Mouse (Mus musculus): ENCODE results near the gene Arl5c. TPM values are rescaled to one million over a fixed set of nuclear protein-coding genes. Genes with fewer than 3 reads are reported as not detected.

Arl5c gene
- polyA plus RNA-seq, 1 experiment from 2014 or later: 14.7 TPM

DNA sequence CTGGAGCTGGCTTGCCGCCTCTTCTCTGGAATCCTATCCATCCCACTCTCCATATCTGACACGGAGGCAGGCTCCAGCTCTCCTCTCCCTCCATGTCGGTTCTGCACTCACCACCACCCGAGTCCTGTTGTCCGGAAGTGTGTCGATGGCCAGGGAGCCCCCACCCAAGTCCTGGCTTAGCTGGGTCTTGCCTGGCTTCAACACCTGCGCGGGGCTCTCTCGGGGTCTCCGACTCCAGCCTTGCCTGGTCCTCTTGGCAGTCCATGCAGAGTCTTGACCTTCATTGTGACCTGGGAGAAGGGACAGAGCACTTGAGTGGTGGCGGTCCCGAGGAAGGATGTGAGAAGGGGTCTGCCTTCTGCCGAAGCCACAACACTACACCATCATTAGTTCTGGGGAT, 17.6 kb downstream of the Arl5c start:
- H3K9me3 ChIP-seq: no peaks in the 10 kb centered on the region
- H3K4me2 ChIP-seq: no peak overlapping the region
- no peaks in the 10 kb centered on the region for H3K36me3 ChIP-seq
- no peak for ATAC-seq (ENCODE audit: insufficient number of reproducible peaks, insufficient read depth, low FRiP score, low TSS enrichment, low read depth)
- no peak overlapping the region for H3K4me3 ChIP-seq
- no peak overlapping the region for H3K27ac ChIP-seq
- no peak overlapping the region for H3K9ac ChIP-seq
- 0 out of 2 replicates have a peak, but pooled peaks cover 4% of the 10 kb centered on the region for H3K27me3 ChIP-seq
- peaks cover 12% of the 10 kb centered on the region for H3K4me1 ChIP-seq
- 83% methylated on average over 13 of the region's 13 CpGs for WGBS

GRCm38 (mm10) chr11:97977797-97978196, 18.2 kb downstream of the Arl5c start:
- no peak overlapping the region for H3K27ac ChIP-seq
- H3K9me3 ChIP-seq: no peaks in the 10 kb centered on the region
- peaks cover 12% of the 10 kb centered on the region for H3K4me1 ChIP-seq
- ATAC-seq (ENCODE audit: insufficient number of reproducible peaks, insufficient read depth, low FRiP score, low TSS enrichment, low read depth): no peak
- no peaks in the 10 kb centered on the region for H3K36me3 ChIP-seq
- no peaks in the 10 kb centered on the region for H3K27me3 ChIP-seq
- H3K4me3 ChIP-seq: no peak overlapping the region
- 72% methylated on average over 5 of the region's 5 CpGs for WGBS
- no peak overlapping the region for H3K9ac ChIP-seq
- H3K4me2 ChIP-seq: no peak overlapping the region

DNA sequence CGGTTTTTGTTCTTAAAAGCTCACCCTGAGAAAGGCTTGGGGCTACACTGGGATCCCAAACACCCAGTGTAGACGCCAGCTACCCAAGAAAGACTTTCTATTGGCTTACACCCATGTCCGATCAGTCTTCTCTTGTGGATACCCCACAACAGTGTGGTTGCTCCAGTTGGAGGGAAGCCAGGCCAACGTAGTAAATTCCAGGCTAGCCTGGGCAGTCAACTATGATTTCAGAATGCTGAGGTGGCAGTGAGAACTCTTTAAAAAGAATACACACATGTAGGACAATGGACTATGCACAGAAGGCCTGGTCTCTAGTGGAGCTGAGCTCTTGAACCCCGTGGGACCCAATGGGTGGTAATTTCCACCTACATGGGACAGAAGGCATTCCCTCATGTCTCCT, 21.2 kb downstream of the Arl5c start:
- H3K36me3 ChIP-seq: no peaks in the 10 kb centered on the region
- no peak overlapping the region for H3K27ac ChIP-seq
- no peaks in the 10 kb centered on the region for H3K4me1 ChIP-seq
- no peaks in the 10 kb centered on the region for H3K27me3 ChIP-seq
- no peak overlapping the region for H3K9ac ChIP-seq
- H3K9me3 ChIP-seq: no peaks in the 10 kb centered on the region
- ATAC-seq (ENCODE audit: insufficient number of reproducible peaks, insufficient read depth, low FRiP score, low TSS enrichment, low read depth): no peak
- no peak overlapping the region for H3K4me2 ChIP-seq
- 81% methylated on average over 5 of the region's 5 CpGs for WGBS
- no peak overlapping the region for H3K4me3 ChIP-seq

- no peak for ATAC-seq (ENCODE audit: insufficient number of reproducible peaks, insufficient read depth, low FRiP score, low TSS enrichment, low read depth)
- Histone ChIP-seq H3K4me1 (no peaks in the 10 kb centered on the region), H3K9ac (no peak overlapping the region), H3K4me2 (no peak overlapping the region), H3K4me3 (no peak overlapping the region), H3K36me3 (no peaks in the 10 kb centered on the region), H3K27me3 (no peaks in the 10 kb centered on the region), H3K9me3 (no peaks in the 10 kb centered on the region), H3K27ac (no peak overlapping the region)
- 86% methylated on average over 5 of the region's 5 CpGs for WGBS
These were observed 21.8 kb downstream of the Arl5c start for GRCm38 (mm10) chr11:97974141-97974540.

- 80% methylated on average over 2 of the region's 2 CpGs for WGBS
- no peak overlapping the region for H3K4me2 ChIP-seq
- no peak overlapping the region for H3K27ac ChIP-seq
- H3K9ac ChIP-seq: no peak overlapping the region
- no peak overlapping the region for H3K4me3 ChIP-seq
- no peaks in the 10 kb centered on the region for H3K27me3 ChIP-seq
- no peak for ATAC-seq (ENCODE audit: insufficient number of reproducible peaks, insufficient read depth, low FRiP score, low TSS enrichment, low read depth)
- no peaks in the 10 kb centered on the region for H3K4me1 ChIP-seq
- H3K9me3 ChIP-seq: no peaks in the 10 kb centered on the region
- H3K36me3 ChIP-seq: no peaks in the 10 kb centered on the region
These were observed 23.5 kb downstream of the Arl5c start for GRCm38 (mm10) chr11:97972434-97972833.

DNA sequence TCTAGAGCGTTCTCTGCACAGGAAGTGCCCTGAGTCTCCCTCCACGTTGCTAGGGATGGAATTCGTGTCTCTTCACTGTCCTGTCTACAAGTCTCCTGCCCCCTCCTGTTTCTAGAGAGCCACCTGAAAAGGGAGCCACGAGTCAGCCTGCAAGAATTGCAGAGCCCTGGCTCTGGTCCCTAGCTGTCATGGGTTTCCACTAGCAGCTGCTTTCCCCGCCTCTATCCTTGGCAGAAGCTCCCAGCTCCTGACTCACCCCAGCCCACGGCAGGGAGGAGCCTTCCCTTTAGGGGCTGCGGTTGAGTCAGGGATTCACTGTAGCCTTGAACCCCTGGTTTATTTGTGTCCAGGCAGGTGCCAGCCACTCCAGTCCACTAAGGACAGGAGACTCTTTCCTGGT, 24.7 kb downstream of the Arl5c start:
- Histone ChIP-seq H3K36me3 (no peaks in the 10 kb centered on the region), H3K4me3 (no peak overlapping the region), H3K9ac (no peak overlapping the region), H3K4me2 (no peak overlapping the region), H3K9me3 (no peaks in the 10 kb centered on the region), H3K4me1 (no peaks in the 10 kb centered on the region), H3K27ac (no peak overlapping the region), H3K27me3 (no peaks in the 10 kb centered on the region)
- 30% methylated on average over 7 of the region's 7 CpGs for WGBS
- ATAC-seq (ENCODE audit: insufficient number of reproducible peaks, insufficient read depth, low FRiP score, low TSS enrichment, low read depth): no peak

GRCm38 (mm10) chr11:97970771-97971170, 25.2 kb downstream of the Arl5c start:
- no peaks in the 10 kb centered on the region for H3K4me1 ChIP-seq
- 87% methylated on average over 7 of the region's 7 CpGs for WGBS
- no peak for ATAC-seq (ENCODE audit: insufficient number of reproducible peaks, insufficient read depth, low FRiP score, low TSS enrichment, low read depth)

DNA sequence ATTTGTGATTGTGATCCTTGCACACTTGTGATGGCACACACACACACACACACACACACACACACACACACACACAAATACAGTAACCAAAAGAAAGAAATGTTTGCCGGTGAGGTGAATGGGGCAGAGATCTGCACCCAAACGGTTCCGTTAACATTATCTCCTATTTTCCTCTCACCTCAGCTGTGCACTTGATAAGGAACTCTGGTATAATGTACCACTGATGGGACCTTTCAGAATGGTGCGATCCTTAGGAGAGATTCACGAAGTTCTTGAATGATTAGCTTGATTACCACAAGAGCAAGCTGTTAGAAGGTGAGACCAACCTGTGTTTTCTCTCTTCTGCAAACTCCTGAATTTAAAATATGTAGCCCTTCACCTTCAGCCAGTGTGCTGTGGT, 27.6 kb downstream of the Arl5c start:
- Histone ChIP-seq H3K4me2 (no peak overlapping the region), H3K9me3 (no peaks in the 10 kb centered on the region), H3K36me3 (no peaks in the 10 kb centered on the region), H3K4me3 (no peak overlapping the region), H3K4me1 (no peaks in the 10 kb centered on the region), H3K27me3 (no peaks in the 10 kb centered on the region), H3K27ac (no peak overlapping the region), H3K9ac (no peak overlapping the region)
- ATAC-seq (ENCODE audit: insufficient number of reproducible peaks, insufficient read depth, low FRiP score, low TSS enrichment, low read depth): no peak
- WGBS: 86% methylated on average over 5 of the region's 5 CpGs

More at GRCm38 (mm10) chr11:97970771-97971170, 25.2 kb downstream of the Arl5c start:
- Histone ChIP-seq H3K27me3 (no peaks in the 10 kb centered on the region), H3K27ac (no peak overlapping the region), H3K4me2 (no peak overlapping the region), H3K9me3 (no peaks in the 10 kb centered on the region), H3K36me3 (no peaks in the 10 kb centered on the region), H3K9ac (no peak overlapping the region), H3K4me3 (no peak overlapping the region)

- no peak overlapping the region for H3K4me3 ChIP-seq
- no peak overlapping the region for H3K4me2 ChIP-seq
- H3K27ac ChIP-seq: no peak overlapping the region
- H3K4me1 ChIP-seq: no peaks in the 10 kb centered on the region
- WGBS: 51% methylated on average over 2 of the region's 2 CpGs
- no peaks in the 10 kb centered on the region for H3K9me3 ChIP-seq
- no peaks in the 10 kb centered on the region for H3K27me3 ChIP-seq
- peak overlapping the region; percentile 44; the same call in 1 of the 2 replicates for H3K9ac ChIP-seq
- H3K36me3 ChIP-seq: no peaks in the 10 kb centered on the region
- ATAC-seq (ENCODE audit: insufficient number of reproducible peaks, insufficient read depth, low FRiP score, low TSS enrichment, low read depth): no peak
These were observed 28.9 kb downstream of the Arl5c start for GRCm38 (mm10) chr11:97967114-97967513.

- peaks cover 5% of the 10 kb centered on the region; the same call in 1 of the 2 replicates for H3K4me1 ChIP-seq
- no peaks in the 10 kb centered on the region for H3K27me3 ChIP-seq
- ATAC-seq (ENCODE audit: insufficient number of reproducible peaks, insufficient read depth, low FRiP score, low TSS enrichment, low read depth): no peak
- 85% methylated on average over 1 of the region's 1 CpGs for WGBS
- H3K4me2 ChIP-seq: no peak overlapping the region
- no peak overlapping the region for H3K27ac ChIP-seq
- H3K4me3 ChIP-seq: no peak overlapping the region
- no peaks in the 10 kb centered on the region for H3K36me3 ChIP-seq
- no peak overlapping the region for H3K9ac ChIP-seq
- H3K9me3 ChIP-seq: no peaks in the 10 kb centered on the region
These were observed 35.1 kb downstream of the Arl5c start for GRCm38 (mm10) chr11:97960907-97961306.

DNA sequence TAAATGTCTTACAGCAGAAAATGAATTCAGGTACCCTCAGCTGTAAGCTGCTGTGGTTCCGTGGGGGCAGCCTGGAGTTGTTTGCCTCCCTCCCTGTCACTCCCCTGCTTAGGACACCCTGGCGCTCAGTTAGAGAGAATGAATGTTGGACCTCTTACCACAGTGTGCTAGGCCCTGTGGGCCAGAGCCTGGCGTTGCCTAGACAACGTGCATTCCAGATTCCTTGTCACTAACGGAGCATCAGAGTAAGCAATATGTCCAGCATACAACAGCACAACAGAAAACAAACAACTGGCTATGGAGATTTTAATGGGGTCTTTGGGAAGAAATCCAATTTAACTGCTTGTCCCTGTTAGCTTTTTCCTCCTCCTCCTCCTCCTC, 36.7 kb downstream of the Arl5c start:
- 40% methylated on average over 5 of the region's 5 CpGs for WGBS
- Histone ChIP-seq H3K27me3 (no peaks in the 10 kb centered on the region), H3K27ac (0 out of 2 replicates have a peak overlapping the region, but pooled peaks have one; percentile 16)

DNA sequence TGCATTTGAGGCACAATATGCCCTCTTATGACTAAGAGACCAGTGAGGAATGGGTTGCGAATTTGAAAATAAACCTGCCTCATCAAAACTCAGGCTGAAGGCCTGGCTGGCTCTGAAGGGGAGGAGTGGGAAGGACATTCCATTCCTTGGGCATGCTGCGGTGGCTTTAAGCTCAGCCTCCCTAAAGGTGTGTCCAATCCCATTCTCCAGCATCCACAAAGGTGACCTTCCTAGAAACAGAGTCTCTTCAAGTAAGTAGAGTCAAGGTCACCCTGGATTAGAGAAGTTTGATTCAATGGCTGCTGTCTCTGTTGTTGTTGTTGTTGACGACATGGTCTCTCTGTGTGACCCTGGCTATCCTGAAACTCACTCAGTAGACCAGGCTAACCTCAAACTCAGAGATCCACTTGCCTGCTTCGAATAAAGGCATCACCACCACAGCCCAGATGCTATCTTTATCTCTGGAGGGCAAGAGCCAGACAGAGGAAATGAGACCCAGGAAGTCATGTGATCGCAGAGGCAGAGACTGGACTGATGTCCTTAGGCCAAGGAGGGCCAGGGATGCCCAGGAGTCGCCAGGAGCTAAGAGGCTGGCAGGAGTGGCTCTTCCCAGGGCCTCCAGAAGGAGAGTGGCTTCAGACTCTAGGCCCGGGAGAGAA, 37.2 kb downstream of the Arl5c start:
- Histone ChIP-seq H3K27ac (0 out of 2 replicates have a peak overlapping the region, but pooled peaks have one; percentile 16), H3K4me3 (no peak overlapping the region), H3K4me2 (no peak overlapping the region), H3K36me3 (no peaks in the 10 kb centered on the region), H3K9ac (no peak overlapping the region), H3K27me3 (no peaks in the 10 kb centered on the region), H3K4me1 (peaks cover 9% of the 10 kb centered on the region; the same call in 1 of the 2 replicates), H3K9me3 (no peaks in the 10 kb centered on the region)
- no peak for ATAC-seq (ENCODE audit: insufficient number of reproducible peaks, insufficient read depth, low FRiP score, low TSS enrichment, low read depth)
- 71% methylated on average over 7 of the region's 7 CpGs for WGBS

More for the DNA sequence above, 36.7 kb downstream of the Arl5c start:
- no peak for ATAC-seq (ENCODE audit: insufficient number of reproducible peaks, insufficient read depth, low FRiP score, low TSS enrichment, low read depth)
- Histone ChIP-seq H3K36me3 (no peaks in the 10 kb centered on the region), H3K4me1 (peaks cover 9% of the 10 kb centered on the region; the same call in 1 of the 2 replicates), H3K4me3 (no peak overlapping the region), H3K4me2 (no peak overlapping the region), H3K9me3 (no peaks in the 10 kb centered on the region), H3K9ac (no peak overlapping the region)
